Mouse (Mus musculus) hindbrain, embryonic 12.5 days (tissue): ENCODE data around the gene Bex6. TPM values are rescaled to one million over a fixed set of nuclear protein-coding genes. Genes with fewer than 3 reads are reported as not detected.

ENCODE experiments used
- ATAC-seq: fragments of 200-750 bp; cut with Nextera tagmentation; 2 replicates; pipeline ENCODE4 v1.8.0; 2017; ENCODE audit warnings: moderate TSS enrichment; ENCODE audit not compliant: low FRiP score
- H3K27ac ChIP-seq: fragments of 300-500 bp; sonication (generic); 2 replicates; pipeline ENCODE4 v1.5.1; 2016; ENCODE audit warnings: mild to moderate bottlenecking
- H3K27me3 ChIP-seq: fragments of 300-500 bp; sonication (generic); 2 replicates; pipeline ENCODE4 v1.6.1; 2016; ENCODE audit warnings: mild to moderate bottlenecking
- H3K36me3 ChIP-seq: fragments of 300-500 bp; sonication (generic); 2 replicates; pipeline ENCODE4 v1.6.1; 2016; ENCODE audit warnings: mild to moderate bottlenecking
- H3K4me1 ChIP-seq: fragments of 300-500 bp; sonication (generic); 2 replicates; pipeline ENCODE4 v1.6.1; 2016
- H3K4me2 ChIP-seq: fragments of 300-500 bp; sonication (generic); replicated peaks from 2 replicates; pipeline ENCODE4 v1.6.1; 2016; ENCODE audit warnings: mild to moderate bottlenecking
- H3K4me3 ChIP-seq: fragments of 300-500 bp; sonication (generic); 2 replicates; pipeline ENCODE4 v1.5.1; 2016; ENCODE audit warnings: mild to moderate bottlenecking
- H3K9ac ChIP-seq: fragments of 300-500 bp; sonication (generic); 2 replicates; pipeline ENCODE4 v1.6.1; 2016; ENCODE audit warnings: mild to moderate bottlenecking, moderate library complexity
- H3K9me3 ChIP-seq: fragments of 300-500 bp; sonication (generic); replicated peaks from 2 replicates; pipeline ENCODE4 v1.6.1; 2016; ENCODE audit warnings: mild to moderate bottlenecking
- WGBS: fragments of 180-500 bp; shearing (Covaris S2); methylation state at CpG from one replicate; pipeline ENCODE4 v1.1.7; 2016; 5-methylcytosine and 5-hydroxymethylcytosine counted together
- polyA plus RNA-seq: library from polyadenylated mRNA; unstranded; fragments of >200 nt; fragmentation: Nextera tagmentation; extraction: Ambion mirVana; gene quantifications from 2 replicates; pipeline ENCODE4 v1.2.1, GENCODE M21; 2016

The Bex6 gene
- polyA plus RNA-seq, 1 experiment from 2014 or later = not detected

GRCm38 (mm10) chr16:32158966-32159365 is 20.7 kb upstream of the Bex6 start:
- Histone ChIP-seq H3K4me3 (no peak overlapping the region), H3K4me2 (no peak overlapping the region), H3K9me3 (no peaks in the 10 kb centered on the region), H3K27me3 (no peaks in the 10 kb centered on the region), H3K36me3 (no peaks in the 10 kb centered on the region), H3K4me1 (0 out of 2 replicates have a peak, but pooled peaks cover 4% of the 10 kb centered on the region), H3K27ac (no peak overlapping the region), H3K9ac (no peak overlapping the region)
- 94% methylated on average over 3 of the region's 3 CpGs for WGBS
- ATAC-seq = no peak

- Histone ChIP-seq H3K4me2 (no peak overlapping the region), H3K36me3 (no peaks in the 10 kb centered on the region), H3K27me3 (peaks cover 16% of the 10 kb centered on the region), H3K9ac (no peak overlapping the region), H3K27ac (no peak overlapping the region), H3K4me3 (no peak overlapping the region), H3K9me3 (no peaks in the 10 kb centered on the region), H3K4me1 (peaks cover 7% of the 10 kb centered on the region)
- no peak for ATAC-seq
- WGBS = 91% methylated on average over 9 of the region's 9 CpGs
These were observed 18.8 kb upstream of the Bex6 start for GRCm38 (mm10) chr16:32160742-32161323.

GRCm38 (mm10) chr16:32163392-32163791 is 16.2 kb upstream of the Bex6 start:
- H3K27me3 ChIP-seq = peaks cover 16% of the 10 kb centered on the region
- WGBS = 77% methylated on average over 4 of the region's 4 CpGs
- no peak for ATAC-seq

GRCm38 (mm10) chr16:32163891-32164290 is 15.7 kb upstream of the Bex6 start:
- Histone ChIP-seq H3K9me3 (no peaks in the 10 kb centered on the region), H3K27ac (no peak overlapping the region), H3K4me2 (no peak overlapping the region), H3K36me3 (no peaks in the 10 kb centered on the region), H3K9ac (no peak overlapping the region), H3K4me3 (no peak overlapping the region), H3K4me1 (peaks cover 7% of the 10 kb centered on the region), H3K27me3 (peaks cover 16% of the 10 kb centered on the region)
- ATAC-seq = no peak
- 83% methylated on average over 5 of the region's 5 CpGs for WGBS

More at GRCm38 (mm10) chr16:32163392-32163791, 16.2 kb upstream of the Bex6 start:
- H3K4me1 ChIP-seq = peaks cover 7% of the 10 kb centered on the region
- H3K4me2 ChIP-seq = no peak overlapping the region
- no peak overlapping the region for H3K9ac ChIP-seq
- H3K27ac ChIP-seq = no peak overlapping the region
- H3K36me3 ChIP-seq = no peaks in the 10 kb centered on the region
- no peaks in the 10 kb centered on the region for H3K9me3 ChIP-seq
- no peak overlapping the region for H3K4me3 ChIP-seq

GRCm38 (mm10) chr16:32164396-32165027 is 15.1 kb upstream of the Bex6 start:
- Histone ChIP-seq H3K4me1 (peaks cover 7% of the 10 kb centered on the region), H3K4me3 (0 out of 2 replicates have a peak overlapping the region, but pooled peaks have one; percentile 27), H3K36me3 (no peaks in the 10 kb centered on the region), H3K9ac (no peak overlapping the region), H3K4me2 (peak overlapping the region; percentile 60; the same call in 1 of the 2 replicates), H3K27me3 (peaks cover 16% of the 10 kb centered on the region), H3K27ac (no peak overlapping the region), H3K9me3 (no peaks in the 10 kb centered on the region)
- no peak for ATAC-seq
- WGBS = 77% methylated on average over 19 of the region's 19 CpGs

- Histone ChIP-seq H3K36me3 (no peaks in the 10 kb centered on the region), H3K9me3 (no peaks in the 10 kb centered on the region), H3K4me3 (peak within 1 kb of the TSS; percentile 27), H3K9ac (peak within 1 kb of the TSS; percentile 49), H3K4me1 (peaks cover 7% of the 10 kb centered on the region), H3K27ac (no peak within 1 kb of the TSS), H3K4me2 (peak within 1 kb of the TSS; percentile 60), H3K27me3 (peaks cover 16% of the 10 kb centered on the region)
- 5% methylated on average over 25 of the region's 25 CpGs for WGBS
- no peak for ATAC-seq
These were observed 14.3 kb upstream of the Bex6 start, which contains the start of gene Nrros for GRCm38 (mm10) chr16:32165281-32165821. Nrros (minus strand) TSS chr16:32165594.

- ATAC-seq = no peak
- Histone ChIP-seq H3K4me1 (peaks cover 7% of the 10 kb centered on the region), H3K9ac (no peak overlapping the region), H3K36me3 (no peaks in the 10 kb centered on the region), H3K4me3 (no peak overlapping the region), H3K4me2 (no peak overlapping the region), H3K9me3 (no peaks in the 10 kb centered on the region), H3K27me3 (peaks cover 16% of the 10 kb centered on the region), H3K27ac (no peak overlapping the region)
- 89% methylated on average over 4 of the region's 4 CpGs for WGBS
These were observed 11.6 kb upstream of the Bex6 start for GRCm38 (mm10) chr16:32167819-32168545.

GRCm38 (mm10) chr16:32171031-32171731 is 8.4 kb upstream of the Bex6 start:
- Histone ChIP-seq H3K36me3 (no peaks in the 10 kb centered on the region), H3K9me3 (no peaks in the 10 kb centered on the region), H3K4me3 (no peak overlapping the region), H3K4me2 (no peak overlapping the region), H3K4me1 (no peaks in the 10 kb centered on the region), H3K27ac (no peak overlapping the region), H3K27me3 (no peaks in the 10 kb centered on the region), H3K9ac (no peak overlapping the region)
- WGBS = 89% methylated on average over 5 of the region's 5 CpGs
- ATAC-seq = no peak

GRCm38 (mm10) chr16:32173401-32173800 is 6.2 kb upstream of the Bex6 start:
- no peak for ATAC-seq

GRCm38 (mm10) chr16:32174340-32175005 is 5.2 kb upstream of the Bex6 start:
- Histone ChIP-seq H3K4me2 (no peak overlapping the region), H3K4me3 (no peak overlapping the region), H3K9ac (no peak overlapping the region), H3K9me3 (no peaks in the 10 kb centered on the region), H3K4me1 (peaks cover 4% of the 10 kb centered on the region; the same call in 1 of the 2 replicates), H3K36me3 (no peaks in the 10 kb centered on the region), H3K27ac (no peak overlapping the region), H3K27me3 (no peaks in the 10 kb centered on the region)
- 82% methylated on average over 8 of the region's 8 CpGs for WGBS
- no peak for ATAC-seq

More at GRCm38 (mm10) chr16:32173401-32173800, 6.2 kb upstream of the Bex6 start:
- H3K4me3 ChIP-seq = no peak overlapping the region
- no peak overlapping the region for H3K4me2 ChIP-seq
- H3K27me3 ChIP-seq = no peaks in the 10 kb centered on the region
- 72% methylated on average over 11 of the region's 11 CpGs for WGBS
- H3K9ac ChIP-seq = no peak overlapping the region
- H3K4me1 ChIP-seq = peaks cover 4% of the 10 kb centered on the region; the same call in 1 of the 2 replicates
- no peak overlapping the region for H3K27ac ChIP-seq
- no peaks in the 10 kb centered on the region for H3K9me3 ChIP-seq
- no peaks in the 10 kb centered on the region for H3K36me3 ChIP-seq

GRCm38 (mm10) chr16:32175029-32175428 is 4.6 kb upstream of the Bex6 start:
- Histone ChIP-seq H3K4me2 (no peak overlapping the region), H3K4me3 (no peak overlapping the region), H3K4me1 (peaks cover 4% of the 10 kb centered on the region; the same call in 1 of the 2 replicates), H3K27ac (no peak overlapping the region), H3K27me3 (no peaks in the 10 kb centered on the region), H3K9me3 (no peaks in the 10 kb centered on the region), H3K9ac (no peak overlapping the region), H3K36me3 (no peaks in the 10 kb centered on the region)
- no peak for ATAC-seq
- 91% methylated on average over 4 of the region's 4 CpGs for WGBS
